Mouse (Mus musculus) thymus, postnatal 4 days (tissue): ENCODE results near the gene Kif14.
"Not testable (repeated sequence)": the region's sequence is repeated elsewhere in the genome, so short reads cannot be mapped to it uniquely, and the experiment has no call there.

ENCODE experiments used
- DNase-seq: peaks from one replicate; pipeline ENCODE4 v3.0.0; 2021

Gene Kif14

GRCm38 (mm10) chr1:136492232-136492631, 26.1 kb downstream of the Kif14 start:
- no peak for DNase-seq

GRCm38 (mm10) chr1:136499317-136499716, 33.2 kb downstream of the Kif14 start:
- DNase-seq: no peak

GRCm38 (mm10) chr1:136502936-136503335, 36.8 kb downstream of the Kif14 start:
- DNase-seq: no peak

- DNase-seq: not testable (repeated sequence)
Observed at GRCm38 (mm10) chr1:136506255-136506654, 40.1 kb downstream of the Kif14 start.

- DNase-seq: no peak
Observed at GRCm38 (mm10) chr1:136512317-136512716, 46.2 kb downstream of the Kif14 start.

- DNase-seq: no peak
Observed at GRCm38 (mm10) chr1:136513181-136513580, 47.0 kb downstream of the Kif14 start.

GRCm38 (mm10) chr1:136518699-136519356, 52.7 kb downstream of the Kif14 start:
- no peak for DNase-seq

- peak; percentile 32 for DNase-seq
Observed at GRCm38 (mm10) chr1:136521363-136521937, 55.3 kb downstream of the Kif14 start.

- peak; percentile 90 for DNase-seq
Observed at GRCm38 (mm10) chr1:136524917-136525316, 58.8 kb downstream of the Kif14 start.

- no peak for DNase-seq
Observed at GRCm38 (mm10) chr1:136525818-136526217, 59.7 kb downstream of the Kif14 start.

GRCm38 (mm10) chr1:136527163-136527562, 61.0 kb downstream of the Kif14 start:
- DNase-seq: no peak

- no peak for DNase-seq
Observed at GRCm38 (mm10) chr1:136532556-136532955, 66.4 kb downstream of the Kif14 start.

GRCm38 (mm10) chr1:136536947-136537346, 70.8 kb downstream of the Kif14 start:
- DNase-seq: no peak

GRCm38 (mm10) chr1:136538247-136538646, 72.1 kb downstream of the Kif14 start:
- DNase-seq: no peak

GRCm38 (mm10) chr1:136540407-136540895, 74.3 kb downstream of the Kif14 start:
- DNase-seq: no peak

- no peak for DNase-seq
Observed at GRCm38 (mm10) chr1:136541618-136542376, 75.7 kb downstream of the Kif14 start.

- no peak for DNase-seq
Observed at GRCm38 (mm10) chr1:136543920-136544319, 77.8 kb downstream of the Kif14 start.

- DNase-seq: no peak
Observed at GRCm38 (mm10) chr1:136547068-136547467, 80.9 kb downstream of the Kif14 start.

GRCm38 (mm10) chr1:136550285-136550684, 84.1 kb downstream of the Kif14 start:
- no peak for DNase-seq

- DNase-seq: peak; percentile 86
Observed at GRCm38 (mm10) chr1:136550851-136551540, 84.9 kb downstream of the Kif14 start.

- no peak for DNase-seq
Observed at GRCm38 (mm10) chr1:136554686-136555085, 88.5 kb downstream of the Kif14 start.

GRCm38 (mm10) chr1:136555892-136556291, 89.7 kb downstream of the Kif14 start:
- DNase-seq: no peak

- DNase-seq: not testable (repeated sequence)
Observed at GRCm38 (mm10) chr1:136556643-136557042, 90.5 kb downstream of the Kif14 start.
